Mouse (Mus musculus) c-Kit-positive CD71-positive TER-119-positive erythroid progenitor cells, embryonic 14.5 days (primary cell): ENCODE measurements around the gene Anxa1.
A peak's percentile ranks its signal among the peaks of the same experiment; 100 is the strongest.

Experiments used
- DNase-seq: peaks from one replicate; pipeline ENCODE4 v3.0.0-alpha.2; 2013; ENCODE audit warnings: low spot score

The Anxa1 gene

GRCm38 (mm10) chr19:20390455-20390994 lies at the start of gene Anxa1:
Gene Anxa1, minus strand, starts transcription at chr19:20390944.
- no peak for DNase-seq

DNA sequence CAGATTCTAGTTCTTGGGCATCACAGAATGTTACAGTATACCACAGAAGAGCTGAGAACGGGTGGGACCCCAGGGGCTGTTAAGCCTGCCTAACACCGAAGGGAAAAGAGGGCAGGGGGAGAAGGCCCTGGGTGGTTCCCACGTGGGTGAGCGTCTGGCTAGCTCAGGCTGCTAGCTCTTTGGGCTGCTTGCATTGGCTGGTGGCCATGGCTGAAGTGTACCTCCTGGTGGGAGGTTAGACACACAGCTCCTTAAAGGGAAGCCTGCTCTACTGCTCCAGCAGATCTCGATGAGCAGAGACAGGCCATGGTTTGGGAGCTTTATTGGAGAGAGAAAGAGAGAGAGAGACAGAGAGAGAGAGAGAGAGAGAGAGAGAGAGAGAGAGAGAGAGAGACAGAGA lies 46.3 kb upstream of the Anxa1 start:
- DNase-seq, result no peak

- peak; percentile 38 for DNase-seq
Observed at GRCm38 (mm10) chr19:20434541-20434940, 43.8 kb upstream of the Anxa1 start.

DNA sequence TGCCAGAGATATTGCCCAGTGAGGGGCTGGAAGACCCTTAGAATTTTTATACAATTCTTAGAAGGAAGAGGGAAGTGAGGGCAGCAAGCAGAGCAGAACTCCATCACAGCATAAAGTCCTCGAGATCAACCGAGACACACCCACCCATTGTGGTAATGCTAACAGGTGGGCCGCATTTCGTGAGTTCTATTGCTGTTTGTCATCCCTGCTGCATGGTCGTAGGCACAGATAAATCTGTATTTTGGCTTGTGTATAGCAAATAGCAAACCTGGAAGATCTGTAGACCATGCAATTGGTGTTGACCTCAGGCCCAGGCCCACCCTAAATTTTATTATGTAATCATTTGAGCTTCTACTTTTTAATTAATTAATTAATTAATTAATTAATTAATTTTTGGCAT lies 43.2 kb upstream of the Anxa1 start:
- DNase-seq, result no peak

GRCm38 (mm10) chr19:20426443-20427161 lies 35.9 kb upstream of the Anxa1 start:
- DNase-seq, result no peak

- no peak for DNase-seq
Observed at GRCm38 (mm10) chr19:20411276-20411675, 20.5 kb upstream of the Anxa1 start.

- DNase-seq, result no peak
Observed at GRCm38 (mm10) chr19:20409541-20410528, 19.1 kb upstream of the Anxa1 start.

GRCm38 (mm10) chr19:20406475-20406874 lies 15.7 kb upstream of the Anxa1 start:
- no peak for DNase-seq

- DNase-seq, result no peak
Observed at GRCm38 (mm10) chr19:20405015-20405414, 14.3 kb upstream of the Anxa1 start.

DNA sequence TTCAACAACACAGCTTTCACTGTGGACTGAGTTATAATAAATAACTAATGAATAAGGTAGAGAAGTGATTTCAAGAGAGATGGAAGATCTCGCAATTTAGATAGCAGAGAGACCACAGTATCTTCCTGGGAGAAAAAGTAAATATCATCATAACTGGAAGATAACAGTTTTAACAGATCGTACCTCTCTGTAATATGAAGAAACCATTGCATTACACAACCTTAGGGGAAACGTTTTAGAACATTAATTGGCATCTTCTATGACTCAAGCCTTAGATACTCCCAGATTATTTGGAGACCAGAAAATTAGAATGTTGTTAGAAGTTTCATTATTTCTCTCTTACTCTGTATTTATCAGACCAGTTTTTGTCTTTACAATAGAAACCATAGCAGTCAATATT lies 13.0 kb upstream of the Anxa1 start:
- no peak for DNase-seq

- DNase-seq, result no peak
Observed at GRCm38 (mm10) chr19:20403219-20403618, 12.5 kb upstream of the Anxa1 start.

DNA sequence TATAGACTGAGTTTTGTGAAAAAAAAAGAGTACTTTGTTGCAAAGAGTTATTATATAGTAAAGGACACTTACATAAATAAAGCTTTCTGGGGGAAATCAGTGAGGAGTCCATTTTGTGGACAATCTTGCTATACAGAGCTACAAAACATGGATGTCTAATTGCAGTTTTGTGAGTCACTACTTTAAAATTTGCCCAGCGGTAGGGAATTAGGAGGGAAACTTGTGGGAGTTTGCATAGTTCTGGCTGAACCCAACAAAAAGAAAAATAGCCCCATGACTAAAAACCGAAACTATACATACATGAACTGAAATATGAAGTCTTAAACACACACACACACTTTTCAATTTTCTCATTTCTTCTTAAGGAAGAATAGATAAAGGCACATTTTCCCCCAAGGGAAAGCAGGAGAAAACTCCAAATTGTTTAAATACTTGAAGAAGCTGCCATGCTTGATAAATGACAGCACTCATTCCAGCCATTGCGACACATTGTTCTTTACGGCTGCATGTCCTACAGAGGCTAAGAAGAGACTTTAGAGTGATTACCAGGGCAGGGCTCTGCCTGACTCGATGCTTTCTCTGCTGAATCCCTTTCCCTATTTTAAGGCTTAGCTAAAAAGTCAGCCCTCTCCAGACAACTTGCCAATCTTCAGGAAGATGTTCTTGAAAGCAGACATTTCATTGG lies 11.9 kb upstream of the Anxa1 start:
- no peak for DNase-seq

DNA sequence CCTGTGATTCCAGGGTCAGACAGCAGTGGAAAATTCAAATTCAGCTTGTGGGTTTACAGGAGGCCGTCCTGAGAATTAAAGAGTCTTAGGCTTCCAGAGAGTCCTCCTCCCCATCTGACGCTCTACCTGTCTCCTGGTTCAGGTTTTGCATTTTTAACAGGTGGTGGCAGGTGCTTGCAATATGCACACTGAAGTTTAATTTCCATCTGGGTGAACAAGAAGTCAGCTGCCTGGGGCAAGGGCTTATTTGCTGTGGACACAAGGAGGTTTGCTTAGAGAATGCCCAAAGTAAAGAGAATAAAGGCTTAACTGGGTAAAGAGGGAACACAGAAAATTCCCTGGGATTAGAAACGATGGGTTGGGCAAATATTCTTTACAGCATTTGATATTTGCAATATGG lies 11.2 kb upstream of the Anxa1 start:
- no peak for DNase-seq

DNA sequence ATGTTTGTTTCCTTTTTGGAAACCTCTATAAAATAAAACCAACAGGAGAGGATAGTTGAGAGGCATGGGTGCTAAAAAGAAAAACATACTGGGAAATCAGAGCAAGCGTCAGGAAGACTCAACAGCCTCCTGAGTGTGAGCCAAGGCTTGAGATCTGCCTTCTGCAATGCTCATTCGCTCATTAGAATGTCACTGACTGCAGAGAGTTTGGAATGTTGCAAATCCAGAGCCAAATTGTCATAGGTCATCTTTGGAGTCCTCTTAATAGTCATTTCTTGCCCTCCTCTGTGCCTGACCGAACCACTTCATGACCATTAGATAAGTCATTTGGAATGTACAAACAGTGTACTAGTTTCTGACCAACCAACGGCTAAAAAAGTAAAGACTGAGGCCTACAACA lies 8.4 kb upstream of the Anxa1 start:
- no peak for DNase-seq

DNA sequence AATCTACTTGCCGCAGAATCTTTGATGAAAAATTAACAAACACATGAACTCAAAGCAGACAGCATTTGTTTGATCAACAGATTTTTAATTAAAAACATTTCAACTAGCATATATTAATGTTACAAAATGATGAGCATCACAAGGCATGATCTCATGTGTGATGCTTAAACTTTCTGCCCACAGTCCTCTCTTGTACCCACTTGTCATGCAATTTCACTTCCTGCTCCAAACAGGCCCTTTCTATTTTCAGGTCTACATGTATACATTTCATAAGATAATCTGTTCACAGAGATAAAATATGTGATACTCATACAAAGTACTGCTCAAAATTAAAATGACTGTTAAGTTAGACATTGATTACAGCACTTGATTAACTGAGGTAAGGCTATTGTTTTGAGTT lies 6.3 kb upstream of the Anxa1 start:
- DNase-seq, result no peak

GRCm38 (mm10) chr19:20393556-20394274 lies 3.0 kb upstream of the Anxa1 start:
- no peak for DNase-seq

DNA sequence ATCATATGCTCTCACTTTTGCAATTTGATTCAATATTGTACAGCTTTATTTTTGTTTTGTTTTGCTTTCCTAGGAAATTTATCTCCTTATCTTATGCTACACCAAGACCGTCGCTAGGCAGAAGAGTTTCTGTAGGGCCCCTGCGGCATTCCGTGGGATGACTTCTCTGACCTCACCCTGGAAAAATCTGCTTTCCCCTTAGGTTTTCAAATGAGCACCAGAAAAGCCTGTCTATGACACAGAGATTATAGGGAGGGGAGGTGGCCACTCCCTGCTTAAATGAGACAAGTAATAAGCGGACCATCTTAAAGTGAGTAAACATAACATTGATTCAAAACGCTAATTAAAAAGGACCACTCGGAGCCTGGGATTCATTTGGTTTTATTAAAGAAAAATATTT lies 1.0 kb downstream of the Anxa1 start:
- DNase-seq, result no peak

GRCm38 (mm10) chr19:20389245-20389644 lies 1.5 kb downstream of the Anxa1 start:
- no peak for DNase-seq

- no peak for DNase-seq
Observed at GRCm38 (mm10) chr19:20388276-20388675, 2.5 kb downstream of the Anxa1 start.

- DNase-seq, result no peak
Observed at GRCm38 (mm10) chr19:20386296-20386695, 4.4 kb downstream of the Anxa1 start.

- no peak for DNase-seq
Observed at GRCm38 (mm10) chr19:20385645-20386044, 5.1 kb downstream of the Anxa1 start.
